Mouse (Mus musculus): ENCODE data around the gene Olfr1248. TPM values are rescaled to one million over a fixed set of nuclear protein-coding genes. Genes with fewer than 3 reads are reported as not detected.
"Not testable (repeated sequence)": the region's sequence is repeated elsewhere in the genome, so short reads cannot be mapped to it uniquely, and the experiment has no call there.

Olfr1248 gene
- not detected for total RNA-seq (2021)

DNA sequence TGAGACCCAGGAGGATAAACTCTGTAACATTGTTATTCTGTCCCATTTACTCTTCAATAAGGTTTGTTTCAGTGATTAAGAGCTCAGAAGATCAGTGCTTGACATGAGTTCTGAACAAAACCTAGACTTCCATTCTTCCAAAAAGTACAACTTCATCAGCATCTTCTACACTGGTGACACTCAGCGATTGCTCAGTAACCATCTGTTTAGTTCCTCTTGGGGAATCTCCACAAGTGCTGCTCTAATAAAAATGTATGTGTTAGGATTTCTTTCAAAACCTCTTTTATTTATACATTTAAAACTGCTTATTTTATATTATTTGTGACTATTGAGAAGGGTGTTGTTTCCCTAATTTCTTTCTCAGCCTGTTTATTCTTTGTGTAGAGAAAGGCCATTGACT, at the start of gene Olfr1248:
Gene Olfr1248 (minus strand): TSS at position 101 of the 400 bp plus-strand sequence.
- not testable (repeated sequence) for DNase-seq

- DNase-seq, result no peak
Observed at GRCm38 (mm10) chr2:89661367-89661766, 43.3 kb upstream of the Olfr1248 start, which contains the start of gene Olfr1250. Gene Olfr1250 (minus strand): TSS chr2:89661467.

DNA sequence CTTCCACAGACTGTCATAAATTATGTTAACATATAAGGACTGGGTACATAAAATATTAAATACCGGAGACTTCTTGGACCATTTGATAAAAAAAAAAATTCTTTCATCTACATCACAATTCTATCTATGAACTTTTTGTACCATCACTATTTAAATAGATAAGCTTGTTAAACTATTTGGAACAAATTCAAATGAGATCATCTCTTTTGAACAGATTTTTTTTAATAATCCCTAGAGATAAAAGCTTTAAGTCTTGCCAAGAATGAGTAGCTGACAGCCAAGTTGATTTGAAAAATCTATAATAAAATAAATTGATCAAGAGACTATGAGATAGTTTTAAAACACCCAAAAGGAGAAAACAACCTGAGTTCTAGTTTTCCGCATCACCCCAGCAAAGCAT, 16.8 kb upstream of the Olfr1248 start, which contains the start of gene Olfr1249:
Gene Olfr1249 (minus strand): TSS at position 101 of the 400 bp plus-strand sequence.
- no peak for DNase-seq

DNA sequence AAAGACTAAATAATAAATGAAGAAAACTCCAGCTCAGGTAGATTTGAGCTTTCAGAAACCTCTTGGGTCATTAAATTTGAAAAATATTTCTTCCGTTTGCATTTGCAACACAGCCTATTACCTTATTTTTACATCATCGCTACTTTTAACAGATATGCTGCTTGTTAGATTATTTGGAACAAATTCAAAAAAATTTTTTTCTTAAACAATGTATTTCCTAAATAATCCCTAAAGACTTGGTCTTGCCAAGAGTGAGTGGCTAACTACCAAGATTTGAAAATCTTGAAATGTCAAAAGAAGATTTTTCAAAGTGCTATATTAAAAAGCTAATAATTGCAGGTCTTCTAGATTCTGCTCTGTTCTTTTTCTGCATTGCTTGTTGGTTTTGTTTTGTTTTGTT, 4.0 kb downstream of the Olfr1248 start, which contains the start of gene Olfr1247:
Gene Olfr1247 (minus strand): TSS at position 101 of the 400 bp plus-strand sequence.
- no peak for DNase-seq

DNA sequence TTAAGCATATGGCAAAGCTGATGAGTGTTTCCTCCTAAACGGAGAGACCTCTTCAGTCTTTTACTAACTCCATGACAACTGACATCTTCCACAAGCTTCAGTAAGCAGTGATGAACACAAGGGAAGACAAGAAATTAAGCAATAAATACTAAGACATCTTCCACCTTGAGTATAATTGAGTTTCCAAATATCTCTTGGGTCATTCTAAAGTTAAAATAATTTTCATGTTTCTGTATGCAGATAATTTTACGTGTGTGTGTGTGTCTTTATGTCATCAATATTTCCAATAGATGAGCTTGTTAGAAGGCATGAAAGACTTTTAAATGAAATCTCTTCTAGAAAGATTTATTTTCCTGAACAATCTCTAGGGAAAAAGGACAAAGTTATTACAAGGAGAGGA, 25.0 kb downstream of the Olfr1248 start, which contains the start of gene Olfr1246:
Gene Olfr1246 (minus strand): TSS at position 101 of the 400 bp plus-strand sequence.
- DNase-seq, result no peak

GRCm38 (mm10) chr2:89578347-89578746, 39.7 kb downstream of the Olfr1248 start, which contains the start of gene Olfr1245:
Gene Olfr1245 (minus strand): TSS chr2:89578447.
- DNase-seq, result no peak

Other genes with a start within 250 kb of the Olfr1248 start
- not detected for gene Olfr1238, start 208.6 kb downstream of the Olfr1248 start, total RNA-seq (2021)
- gene Olfr1239, start 197.8 kb downstream of the Olfr1248 start, total RNA-seq (2021), result not detected
- gene Olfr1240, start 175.2 kb downstream of the Olfr1248 start, total RNA-seq (2021), result not detected
- gene Olfr1241, start 131.1 kb downstream of the Olfr1248 start, total RNA-seq (2021), result not detected
- gene Olfr1242, start 119.9 kb downstream of the Olfr1248 start, total RNA-seq (2021), result not detected
- not detected for gene Olfr1243, start 86.8 kb downstream of the Olfr1248 start, total RNA-seq (2021)
- not detected for gene Olfr1245, start 39.8 kb downstream of the Olfr1248 start, total RNA-seq (2021)
- gene Olfr1246, start 25.1 kb downstream of the Olfr1248 start, total RNA-seq (2021), result not detected
- gene Olfr1247, start 4.1 kb downstream of the Olfr1248 start, total RNA-seq (2021), result under 1 TPM in 1 of 2 experiments, not detected in 1; 0.07 TPM
- not detected for gene Olfr1249, start 16.7 kb upstream of the Olfr1248 start, total RNA-seq (2021)
- not detected for gene Olfr1250, start 43.2 kb upstream of the Olfr1248 start, total RNA-seq (2021)
- not detected for gene Olfr1251, start 53.7 kb upstream of the Olfr1248 start, total RNA-seq (2021)
- not detected for gene Olfr1252, start 106.8 kb upstream of the Olfr1248 start, total RNA-seq (2021)
- not detected for gene Olfr1253, start 138.8 kb upstream of the Olfr1248 start, total RNA-seq (2021)
- not detected for gene Olfr1254, start 175.4 kb upstream of the Olfr1248 start, total RNA-seq (2021)
- gene Olfr1255, start 193.8 kb upstream of the Olfr1248 start, total RNA-seq (2021), result not detected
- gene Olfr1256, start 223.3 kb upstream of the Olfr1248 start, total RNA-seq (2021), result not detected
- not detected for gene Olfr48, start 230.0 kb upstream of the Olfr1248 start, total RNA-seq (2021)

Data from heart, postnatal 4 days (tissue).